Mouse (Mus musculus) left cerebral cortex, postnatal 36 days (tissue): ENCODE results near the gene Btbd17. TPM values are rescaled to one million over a fixed set of nuclear protein-coding genes. Genes with fewer than 3 reads are reported as not detected.

Experiments
- DNase-seq, 2 experiments: peaks; one replicate each; pipeline ENCODE4 v3.0.0; 2021 to 2022; ENCODE audit warnings: low spot score in 2 of 2, mixed read lengths in 1 of 2
- intact Hi-C: fragments of 180-260 bp; cut with DNase I; formaldehyde crosslinking; loops from one replicate; pipeline ENCODE4 v1.15.1; 2025
- total RNA-seq, 2 experiments: library from RNA; stranded (reverse); gene quantifications; 2 replicates each; pipeline ENCODE4 v1.2.3; 2021

Gene Btbd17
- total RNA-seq, 2 experiments from 2014 or later, result 29.1 to 35.8 TPM

- DNase-seq, result no peak
- intact Hi-C loops, result no loop called here
Observed at GRCm38 (mm10) chr11:114787611-114788010, 8.1 kb downstream of the Btbd17 start.

DNA sequence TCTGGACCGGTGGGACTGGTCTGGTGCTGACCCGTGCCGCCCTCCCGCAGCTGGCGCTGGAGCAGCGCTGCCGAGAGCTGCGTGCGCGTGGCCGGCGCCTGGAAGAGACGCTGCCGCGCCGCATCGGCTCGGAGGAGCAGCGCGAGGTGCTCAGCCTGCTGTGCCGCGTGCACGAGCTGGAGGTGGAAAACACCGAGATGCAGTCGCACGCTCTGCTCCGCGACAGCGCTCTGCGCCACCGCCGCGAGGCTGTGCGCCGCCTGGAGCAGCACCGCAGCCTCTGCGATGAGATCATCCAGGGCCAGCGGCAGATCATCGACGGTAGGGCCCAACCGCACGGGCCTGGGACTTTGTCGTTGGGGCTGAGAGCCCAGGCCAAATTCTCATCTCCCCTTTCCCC, 9.4 kb downstream of the Btbd17 start:
- DNase-seq, result peak; percentile 66 to 71
- intact Hi-C loops, result no loop called here

GRCm38 (mm10) chr11:114785892-114786291, 9.9 kb downstream of the Btbd17 start:
- intact Hi-C loops, result no loop called here
- no peak for DNase-seq

DNA sequence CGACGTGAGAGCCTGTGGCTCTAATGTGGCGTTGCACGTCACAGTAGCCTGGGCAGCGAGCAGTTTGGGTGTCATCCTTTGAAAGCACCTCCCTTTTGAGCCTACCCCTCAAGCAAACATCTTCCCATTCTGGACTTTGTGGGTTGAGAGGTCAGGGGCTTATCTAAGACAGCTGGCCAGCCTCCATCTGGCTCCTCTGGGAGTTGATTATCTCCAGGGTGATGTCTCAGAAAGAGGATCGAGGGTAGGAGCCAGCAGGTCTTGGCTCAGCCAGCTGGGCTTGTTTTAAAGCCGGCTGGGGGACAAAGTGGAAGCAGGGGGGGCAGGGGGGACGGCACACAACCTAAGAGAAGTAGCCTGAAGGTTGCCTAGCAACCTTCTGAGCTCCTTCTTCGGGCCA, 15.7 kb downstream of the Btbd17 start:
- no peak for DNase-seq

DNA sequence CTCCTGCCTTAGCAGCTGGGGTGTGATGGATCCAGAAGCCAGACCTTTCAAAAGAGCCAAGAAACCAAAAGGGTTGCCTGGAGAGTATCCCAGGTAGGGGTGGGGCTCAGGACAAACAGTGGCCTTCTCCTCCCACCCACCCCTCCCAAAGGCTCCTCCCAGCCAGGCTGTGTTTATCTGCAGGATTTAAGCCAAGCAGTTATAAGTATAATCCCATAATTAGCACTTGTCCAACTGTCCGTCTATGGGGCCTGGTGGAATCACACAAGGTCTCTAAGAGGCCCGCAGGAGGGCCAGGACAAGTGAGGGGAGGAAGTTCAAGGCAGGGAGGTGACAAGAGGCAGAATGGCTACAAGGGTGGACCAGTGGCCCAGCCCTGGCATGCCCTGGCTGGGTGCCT, 23.8 kb downstream of the Btbd17 start:
- DNase-seq, result no peak
- intact Hi-C loops, result no loop called here

More for the DNA sequence above, 15.7 kb downstream of the Btbd17 start:
- intact Hi-C loops, result no loop called here

DNA sequence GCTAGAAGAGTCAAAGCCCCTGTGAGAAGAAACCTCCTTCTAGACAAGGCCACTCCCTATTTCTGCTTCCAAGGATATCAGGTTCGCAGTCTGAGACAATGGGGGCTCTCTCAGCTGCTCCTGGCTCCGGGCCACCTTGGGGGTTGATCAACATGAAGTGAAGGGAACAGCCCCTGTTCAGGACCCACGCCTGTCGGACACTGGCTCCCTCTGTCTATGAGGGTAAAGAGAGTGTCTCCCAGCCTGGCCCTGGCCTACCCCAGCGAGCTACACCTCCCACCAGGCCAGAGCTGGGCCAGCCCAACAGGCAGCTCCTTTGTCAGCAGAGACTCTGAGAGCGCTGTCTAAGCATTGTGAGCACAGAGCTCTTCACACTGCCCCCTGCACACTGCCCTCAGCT, 25.8 kb downstream of the Btbd17 start:
- no peak for DNase-seq
- intact Hi-C loops, result no loop called here

- intact Hi-C loops, result no loop called here
- DNase-seq, result peak in 1 of 2 experiments; percentile 16
Observed at GRCm38 (mm10) chr11:114764820-114765818, 30.6 kb downstream of the Btbd17 start, which contains the start of gene Kif19a. Gene Kif19a (plus strand): TSS chr11:114765388.

GRCm38 (mm10) chr11:114747564-114748138, 48.1 kb downstream of the Btbd17 start:
- intact Hi-C loops, result loop anchor here (5.0 kb wide), 1 partner anchor 165 kb away; no protein-coding TSS in a partner anchor
- no peak for DNase-seq

GRCm38 (mm10) chr11:114745134-114745533, 50.6 kb downstream of the Btbd17 start:
- intact Hi-C loops, result loop anchor here (1.0 to 5.0 kb wide), 4 partner anchors 44 to 167 kb away; no protein-coding TSS in a partner anchor
- DNase-seq, result peak; percentile 85 to 89

DNA sequence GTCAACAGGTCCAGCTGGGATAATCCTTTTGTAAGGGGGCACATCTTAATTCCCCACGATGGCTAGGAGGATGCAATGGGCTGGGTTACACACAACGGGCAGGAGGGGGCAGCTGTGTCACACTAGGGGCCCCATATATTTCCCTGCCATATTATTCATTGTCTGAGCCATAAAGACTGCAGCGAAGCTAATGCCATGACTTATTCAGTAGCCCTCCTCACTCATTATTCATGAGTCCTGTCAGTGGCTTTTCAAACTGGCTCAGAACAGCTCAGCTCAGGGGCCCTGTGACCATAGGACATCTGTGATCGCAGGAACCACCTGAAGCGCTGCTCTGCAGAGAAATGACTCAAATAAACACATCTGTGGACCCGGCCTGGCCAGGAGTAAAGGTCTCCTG, 54.3 kb downstream of the Btbd17 start:
- no peak for DNase-seq
- intact Hi-C loops, result no loop called here

Other genes with a start within 250 kb of the Btbd17 start
- gene Rpl38, start 127.4 kb downstream of the Btbd17 start, total RNA-seq, result 100 to 1,000 TPM; 750 to 833 TPM
- 10 to 100 TPM; 20.8 to 31.0 TPM for gene Ttyh2, start 120.5 kb downstream of the Btbd17 start, total RNA-seq
- gene Dnaic2, start 68.5 kb downstream of the Btbd17 start, total RNA-seq, result 1 to 10 TPM in 1 of 2 experiments, under 1 TPM in 1; 0.91 to 2.1 TPM
- gene Kif19a, start 30.6 kb downstream of the Btbd17 start, total RNA-seq, result 1 to 10 TPM; 4.5 to 4.8 TPM
- not detected for gene Gpr142, start 3.0 kb upstream of the Btbd17 start, total RNA-seq
- gene Gprc5c, start 55.2 kb upstream of the Btbd17 start, total RNA-seq, result 1 to 10 TPM; 4.7 to 8.0 TPM
- under 1 TPM; 0.42 to 0.61 TPM for gene Cd300a, start 94.1 kb upstream of the Btbd17 start, total RNA-seq
- not detected for gene Cd300lb, start 138.4 kb upstream of the Btbd17 start, total RNA-seq
- not detected for gene Cd300c, start 173.2 kb upstream of the Btbd17 start, total RNA-seq
- not detected for gene Cd300ld, start 194.0 kb upstream of the Btbd17 start, total RNA-seq
- gene Cd300c2, start 205.9 kb upstream of the Btbd17 start, total RNA-seq, result 1 to 10 TPM; 3.5 to 4.3 TPM
- gene Cd300ld2, start 220.2 kb upstream of the Btbd17 start, total RNA-seq, result not detected
- gene Cd300ld4, start 231.1 kb upstream of the Btbd17 start, total RNA-seq, result not detected
- under 1 TPM; 0.72 to 0.75 TPM for gene Cd300ld5, start 241.8 kb upstream of the Btbd17 start, total RNA-seq